Mouse (Mus musculus) liver, adult 2 months (tissue): ENCODE data around the gene Zgrf1.

ENCODE experiments used
- CTCF ChIP-seq: fragments of 200-500 bp; IDR thresholded peaks from 2 replicates; pipeline ENCODE4 v1.5.1; 2011; ENCODE audit warnings: low read depth, low read length, control low read depth
- POLR2A ChIP-seq: fragments of 200-500 bp; IDR thresholded peaks from 2 replicates; pipeline ENCODE4 v1.6.1; 2011; ENCODE audit warnings: low read length, control low read depth; ENCODE audit not compliant: insufficient read depth; ENCODE audit errors: extremely low read depth

DNA sequence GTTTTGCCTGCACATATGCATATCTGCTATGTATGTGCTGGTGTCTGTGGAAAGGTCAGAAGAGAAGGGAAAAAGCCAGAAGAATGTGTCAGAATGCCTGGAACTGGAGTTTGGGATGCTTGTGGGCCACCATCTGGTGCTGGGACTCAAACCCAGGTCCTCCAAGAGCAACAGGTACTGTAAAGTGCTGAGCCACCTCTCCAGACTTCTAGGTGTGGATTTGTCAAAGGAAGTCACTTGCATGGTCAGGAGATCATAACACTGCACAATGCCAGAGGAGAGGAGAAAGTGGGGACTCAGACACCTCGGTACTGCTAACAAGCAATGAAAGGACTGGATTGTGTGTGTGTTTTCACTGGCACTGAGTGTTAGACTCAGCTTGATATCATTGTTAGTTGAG, 76.9 kb downstream of the Zgrf1 start:
- TF ChIP-seq CTCF (no peak), POLR2A (no peak)
